Mouse (Mus musculus) mouse trophoblast stem cell (cell line): ENCODE results near the gene Stx5a.

Experiments
- in situ Hi-C, 2 experiments: fragments of 300-500 bp; cut with MseI, MboI; formaldehyde crosslinking; loops; 2 replicates in 1 of 2; 3 replicates in 1 of 2; pipeline ENCODE4 v1.15.1; 2025

The Stx5a gene

DNA sequence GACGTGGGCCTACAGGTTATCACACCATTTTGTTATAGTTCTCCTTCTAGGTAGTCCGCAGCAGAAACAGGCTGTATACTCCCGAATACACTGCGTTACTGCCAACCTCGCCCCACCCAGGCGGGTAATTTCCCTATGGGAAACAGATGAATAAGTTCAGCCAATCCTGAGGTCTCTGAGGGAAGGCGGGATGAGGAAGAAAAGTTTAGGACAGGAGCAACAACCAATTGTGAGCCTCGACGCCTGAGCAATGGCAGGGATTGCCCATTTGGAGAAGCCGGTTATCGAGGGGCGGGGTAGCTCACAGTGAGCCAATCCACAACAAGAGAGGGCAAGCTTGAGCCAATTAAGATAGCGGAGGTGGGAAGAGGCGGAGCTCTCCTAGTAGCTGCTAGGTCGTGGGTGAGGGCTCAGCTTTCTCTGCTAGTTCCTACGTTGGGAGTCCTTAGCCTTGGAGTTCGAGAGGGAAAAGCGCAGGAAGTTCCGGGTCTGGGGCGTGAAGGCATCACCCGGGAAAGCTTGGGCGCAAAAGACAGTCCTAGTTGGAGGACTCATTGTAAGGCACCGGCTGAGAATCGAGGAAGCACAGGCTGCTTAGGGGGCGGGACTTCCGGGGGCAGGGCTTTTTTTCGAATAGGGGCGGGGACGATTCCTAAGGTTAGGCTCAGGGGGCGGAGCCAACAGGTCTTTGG is 61.1 kb downstream of the Stx5a start, which contains the start of gene Zbtb3:
Zbtb3 (plus strand) TSS at position 426 of the 692 bp plus-strand sequence.
- in situ Hi-C loops, result no loop called here

DNA sequence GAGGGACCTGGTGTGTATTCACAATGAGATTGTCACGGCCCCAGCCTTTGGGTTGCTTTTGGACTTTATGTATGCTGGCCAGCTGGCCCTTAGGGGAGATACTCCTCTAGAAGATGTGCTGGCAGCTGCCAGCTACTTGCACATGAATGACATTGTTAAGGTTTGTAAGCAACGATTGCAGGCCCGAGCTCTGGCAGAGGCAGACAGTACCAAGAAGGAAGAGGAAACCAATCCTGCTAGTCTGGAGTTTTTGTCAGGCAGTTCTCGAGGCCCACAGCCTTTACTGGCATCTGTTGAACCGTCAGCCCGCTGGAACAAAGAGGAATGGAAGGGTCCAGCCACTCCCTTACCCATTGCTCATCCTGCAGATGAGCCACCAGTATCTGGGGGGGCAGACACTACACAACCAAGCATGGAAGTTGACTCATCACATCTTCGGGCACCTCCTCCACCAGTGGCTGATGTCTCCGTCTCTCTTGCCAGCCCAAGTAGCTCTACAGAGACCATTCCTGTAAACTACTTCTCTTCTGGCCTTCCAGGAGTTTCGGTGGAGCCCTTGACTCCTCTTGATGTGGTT is 62.1 kb downstream of the Stx5a start:
- in situ Hi-C loops, result no loop called here

DNA sequence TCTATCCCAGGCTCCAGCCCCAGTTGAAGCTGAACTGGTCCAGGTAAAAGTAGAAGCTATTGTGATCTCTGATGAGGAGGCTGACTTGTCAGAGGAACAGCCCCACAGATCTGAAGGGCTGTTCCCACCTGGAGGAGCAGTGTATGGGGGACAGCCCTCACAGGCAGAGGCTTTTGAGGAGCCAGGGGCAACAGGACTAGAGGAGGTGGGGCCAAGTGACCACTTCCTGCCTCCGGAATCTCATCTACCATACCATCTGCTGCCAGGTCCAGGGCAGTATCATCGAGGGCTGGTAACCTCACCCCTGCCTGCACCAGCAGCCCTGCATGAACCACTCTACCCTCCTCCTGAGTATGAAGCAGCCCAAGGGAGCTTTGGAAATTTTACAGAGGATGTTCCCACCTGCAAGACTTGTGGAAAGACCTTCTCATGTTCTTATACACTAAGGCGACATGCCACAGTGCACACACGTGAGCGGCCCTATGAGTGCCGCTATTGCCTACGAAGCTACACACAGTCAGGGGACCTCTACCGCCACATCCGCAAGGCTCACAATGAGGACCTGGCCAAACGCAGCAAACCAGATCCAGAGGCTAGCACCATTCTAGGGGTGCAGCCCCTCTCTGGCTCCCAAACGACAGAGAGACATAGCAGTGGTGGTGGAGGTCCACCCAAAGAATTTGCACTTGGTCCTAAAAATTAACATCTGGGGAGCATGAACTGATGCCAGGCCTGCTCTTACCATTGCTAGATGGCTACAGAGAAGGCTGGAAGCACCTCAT is 62.9 kb downstream of the Stx5a start:
- in situ Hi-C loops, result no loop called here
